Mouse (Mus musculus): ENCODE data around the gene Ndn. TPM values are rescaled to one million over a fixed set of nuclear protein-coding genes. Genes with fewer than 3 reads are reported as not detected.

Ndn gene
- polyA plus RNA-seq (2017; shearing (Covaris generic)): not detected

DNA sequence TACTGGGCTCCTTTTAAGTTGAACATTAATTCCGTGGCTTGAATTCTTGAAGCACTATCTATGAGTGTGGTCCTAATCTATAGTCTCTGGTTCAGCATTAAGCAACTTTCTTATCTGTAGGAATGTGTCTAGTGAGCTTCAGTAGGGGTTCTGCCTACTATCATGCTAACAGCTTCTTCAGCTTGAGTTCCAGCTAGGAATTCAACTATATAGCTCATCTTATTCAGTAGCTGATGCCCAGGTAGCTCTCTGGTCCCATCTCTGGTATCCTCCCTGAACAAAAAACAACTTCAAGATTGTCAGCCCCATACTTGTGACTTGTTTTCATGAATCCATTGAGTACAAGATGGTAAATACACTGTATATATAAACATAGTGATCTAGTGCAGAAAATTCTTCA, at the start of gene Ndn:
Gene Ndn, plus strand, starts transcription at position 301 of the 400 bp plus-strand sequence.
- ATAC-seq: no peak

GRCm38 (mm10) chr7:62302451-62302850, 43.9 kb upstream of the Ndn start:
- ATAC-seq: no peak

DNA sequence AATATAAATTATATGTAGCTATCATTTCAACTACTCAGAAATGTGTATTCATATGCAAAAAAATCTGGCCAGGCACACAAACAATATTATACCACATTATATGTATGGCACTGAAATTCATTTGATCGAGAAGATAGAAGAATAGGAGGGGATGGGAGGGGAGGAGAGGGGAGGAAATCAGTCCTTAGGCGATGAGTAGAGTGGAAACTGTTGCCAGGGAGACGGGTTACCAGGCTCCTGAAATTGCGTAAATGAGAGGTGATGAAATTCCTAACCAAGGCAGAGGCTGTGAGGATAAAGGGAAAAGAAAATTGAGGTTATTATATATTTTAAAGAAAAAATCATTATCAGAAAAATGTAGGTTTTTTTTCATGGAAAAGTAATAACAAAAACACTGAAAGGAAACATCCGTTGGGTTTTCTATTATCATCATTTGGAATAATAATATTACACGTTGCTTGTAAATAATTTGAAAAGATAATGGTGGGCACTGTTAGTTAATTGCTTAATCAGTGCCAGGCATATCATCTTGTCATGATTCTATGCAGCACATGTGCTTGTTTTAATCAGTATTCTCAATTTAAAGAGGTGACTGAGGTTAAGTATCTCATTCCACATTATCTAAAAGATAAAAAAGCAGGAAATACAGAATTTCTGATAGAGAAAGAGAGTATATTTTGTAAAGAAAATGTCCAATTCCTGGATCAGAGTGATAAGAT, 39.3 kb upstream of the Ndn start:
- no peak for ATAC-seq

DNA sequence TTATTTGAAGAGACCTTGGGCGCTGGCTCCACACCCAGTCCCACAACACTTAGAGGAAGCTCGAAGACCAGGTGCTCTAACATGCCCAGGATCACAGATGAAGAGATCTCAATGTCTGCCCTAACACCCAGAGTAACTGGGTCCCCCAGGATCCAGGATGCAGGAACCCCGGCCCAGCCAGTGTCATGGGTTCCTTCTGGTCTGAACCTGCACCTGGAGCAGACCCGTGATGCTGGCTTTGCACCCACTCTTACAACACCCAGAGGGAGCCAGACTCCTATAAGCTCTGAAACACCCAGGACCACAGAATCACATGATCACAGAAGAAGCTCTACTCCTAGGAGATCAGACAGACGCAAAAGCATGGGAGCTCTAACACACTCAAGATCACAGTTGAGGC, 29.6 kb upstream of the Ndn start:
- ATAC-seq: no peak

GRCm38 (mm10) chr7:62345411-62345810, 958 bp upstream of the Ndn start:
- ATAC-seq: no peak

- no peak for ATAC-seq
Observed at GRCm38 (mm10) chr7:62348106-62348803, 1.9 kb downstream of the Ndn start.

DNA sequence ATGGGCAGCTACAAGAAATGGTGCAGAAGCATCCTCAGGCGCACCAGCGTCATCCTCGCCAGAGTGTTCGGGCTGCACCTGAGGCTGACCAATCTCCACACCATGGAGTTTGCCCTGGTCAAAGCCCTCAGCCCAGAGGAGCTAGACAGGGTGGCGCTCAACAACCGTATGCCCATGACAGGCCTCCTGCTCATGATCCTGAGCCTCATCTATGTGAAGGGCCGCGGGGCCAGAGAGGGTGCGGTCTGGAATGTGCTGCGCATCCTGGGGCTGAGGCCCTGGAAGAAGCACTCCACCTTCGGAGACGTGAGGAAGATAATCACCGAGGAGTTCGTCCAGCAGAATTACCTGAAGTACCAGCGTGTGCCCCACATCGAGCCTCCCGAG, 2.4 kb downstream of the Ndn start:
- ATAC-seq: no peak

GRCm38 (mm10) chr7:62351266-62351665, 4.9 kb downstream of the Ndn start:
- no peak for ATAC-seq

GRCm38 (mm10) chr7:62365039-62365636, 18.8 kb downstream of the Ndn start:
- ATAC-seq: no peak

DNA sequence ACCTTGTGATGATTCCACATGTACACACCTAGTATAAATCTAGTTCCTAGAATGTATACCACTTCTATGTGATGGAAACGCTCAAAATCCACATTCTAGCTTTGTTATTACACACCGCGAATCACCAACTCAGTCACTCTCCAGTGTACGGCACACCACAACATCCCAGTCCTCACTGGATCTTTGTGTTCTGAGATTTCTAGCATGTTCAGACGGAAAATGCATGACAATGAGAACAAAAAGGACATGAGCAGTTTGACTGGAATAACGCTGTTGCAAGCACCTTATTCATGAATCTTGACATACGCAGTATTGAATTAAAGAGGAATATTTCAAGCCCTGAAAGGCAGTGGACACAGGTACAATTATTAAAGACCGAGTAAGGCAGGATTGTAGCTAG, 20.4 kb downstream of the Ndn start:
- no peak for ATAC-seq

DNA sequence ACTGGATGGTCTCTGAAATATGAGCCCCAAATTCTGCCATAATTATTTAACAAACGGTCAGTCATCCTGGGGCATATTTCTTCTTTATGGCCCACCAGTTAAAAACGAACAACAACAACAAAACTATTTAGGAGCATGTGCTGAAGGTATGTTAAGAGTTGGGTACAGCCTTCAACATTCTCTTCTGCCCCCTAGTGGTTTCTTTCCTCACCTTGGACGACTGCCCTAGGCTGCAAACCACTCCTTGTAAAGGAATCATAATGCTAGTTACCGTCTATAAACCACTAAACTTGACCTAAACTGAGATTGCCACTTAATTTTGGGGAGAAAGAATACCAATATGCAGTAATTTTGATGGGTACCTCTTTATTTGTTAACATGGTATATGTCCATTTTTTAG, 29.3 kb downstream of the Ndn start:
- ATAC-seq: no peak

- ATAC-seq: no peak
Observed at GRCm38 (mm10) chr7:62376510-62377304, 30.3 kb downstream of the Ndn start, which contains the start of gene Magel2. Magel2 (plus strand) TSS chr7:62377010.

DNA sequence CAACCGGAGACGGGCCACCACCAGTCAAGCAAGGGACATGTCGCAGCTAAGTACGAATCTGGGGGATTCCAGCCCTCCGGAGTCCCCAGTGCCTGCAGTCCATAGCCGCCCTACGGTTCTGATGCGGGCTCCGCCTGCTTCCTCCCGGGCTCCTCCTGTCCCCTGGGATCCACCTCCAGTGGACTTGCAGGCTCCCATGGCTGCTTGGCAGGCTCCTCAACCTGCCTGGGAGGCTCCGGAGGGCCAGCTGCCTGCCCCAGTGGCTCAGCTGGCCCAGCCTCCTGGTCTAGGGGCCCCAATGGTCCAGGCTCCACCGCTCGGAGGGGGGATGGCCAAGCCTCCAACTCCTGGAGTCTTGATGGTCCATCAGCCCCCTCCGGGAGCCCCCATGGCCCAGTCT, 30.9 kb downstream of the Ndn start:
- no peak for ATAC-seq

DNA sequence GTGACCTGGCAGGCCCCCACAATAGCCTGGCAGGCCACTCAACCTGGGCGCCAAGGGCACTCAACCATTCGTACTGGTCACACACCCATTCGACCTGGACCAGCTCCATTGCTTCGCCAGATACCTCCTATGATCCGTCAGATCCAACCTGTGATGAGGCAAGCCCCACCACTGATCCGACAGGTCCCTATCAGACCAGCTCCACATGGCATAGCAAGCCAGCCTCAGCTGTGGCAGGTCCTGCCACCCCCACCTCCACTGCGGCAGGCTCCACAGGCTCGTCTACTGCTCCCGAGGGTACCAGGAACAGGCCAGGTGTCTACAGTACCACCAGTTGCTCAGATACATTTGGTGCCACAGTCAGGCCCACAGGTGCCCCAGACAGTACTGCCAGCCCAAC, 32.2 kb downstream of the Ndn start:
- no peak for ATAC-seq

- no peak for ATAC-seq
Observed at GRCm38 (mm10) chr7:62382391-62382790, 36.0 kb downstream of the Ndn start.

GRCm38 (mm10) chr7:62388291-62388690, 41.9 kb downstream of the Ndn start:
- no peak for ATAC-seq

DNA sequence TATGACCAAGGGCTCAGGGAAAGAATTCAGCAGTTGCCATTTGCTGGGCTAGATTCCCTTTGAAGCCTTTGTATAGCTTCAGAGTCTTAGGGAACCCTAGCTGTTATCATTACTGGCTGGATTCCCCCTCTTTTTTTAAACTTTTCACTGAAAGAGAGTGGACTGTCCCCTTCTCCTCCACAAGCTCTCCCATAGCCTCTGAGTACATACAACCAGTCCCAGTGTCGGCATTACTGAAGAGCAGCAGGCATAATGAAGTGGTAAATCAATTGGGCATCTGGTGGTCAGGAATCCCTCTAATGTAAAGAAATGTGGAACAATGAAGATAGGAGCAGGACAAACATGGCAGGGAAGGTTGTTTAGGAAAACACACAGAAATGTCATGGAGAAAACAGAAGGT, 45.8 kb downstream of the Ndn start:
- ATAC-seq: no peak

Other genes with a start within 250 kb of the Ndn start
- not detected for gene Magel2, start 30.4 kb downstream of the Ndn start, polyA plus RNA-seq (2017; shearing (Covaris generic))
- gene Mkrn3, start 73.6 kb downstream of the Ndn start, polyA plus RNA-seq (2017; shearing (Covaris generic)): not detected
- not detected for gene Peg12, start 117.9 kb downstream of the Ndn start, polyA plus RNA-seq (2017; shearing (Covaris generic))